Mouse (Mus musculus) adrenal gland, adult (tissue): ENCODE measurements at regions not wholly inside any gene's neighbourhood (a gene's known extent, or its start where the extent isn't known, plus 50 kb on each side); places are given as distances from the start of the nearest gene placed in this dataset.

Experiments
- DNase-seq, 2 experiments: peaks; one replicate each; pipeline ENCODE4 v3.0.0; 2022 to 2023; ENCODE audit warnings: low spot score in 1 of 2; ENCODE audit not compliant: inconsistent age in 2 of 2

GRCm38 (mm10) chr1:149556381-149556780 lies 404.7 kb downstream of the Pla2g4a start:
- DNase-seq: peak; percentile 25 to 75

- DNase-seq: no peak
These were observed 405.6 kb downstream of the Pla2g4a start for GRCm38 (mm10) chr1:149555355-149556007.

GRCm38 (mm10) chr1:149546076-149546475 lies 415.0 kb downstream of the Pla2g4a start:
- no peak for DNase-seq

- DNase-seq: peak in 1 of 2 experiments; percentile 32
These were observed 419.7 kb downstream of the Pla2g4a start for GRCm38 (mm10) chr1:149541386-149541785.

- DNase-seq: no peak
These were observed 427.4 kb downstream of the Pla2g4a start for GRCm38 (mm10) chr1:149533651-149534050.
